Mouse (Mus musculus): ENCODE results near the gene R3hdm2. TPM values are rescaled to one million over a fixed set of nuclear protein-coding genes. Genes with fewer than 3 reads are reported as not detected.

The R3hdm2 gene
- total and polyA plus RNA-seq, 2 experiments from 2014 or later: 39.3 to 60.6 TPM

DNA sequence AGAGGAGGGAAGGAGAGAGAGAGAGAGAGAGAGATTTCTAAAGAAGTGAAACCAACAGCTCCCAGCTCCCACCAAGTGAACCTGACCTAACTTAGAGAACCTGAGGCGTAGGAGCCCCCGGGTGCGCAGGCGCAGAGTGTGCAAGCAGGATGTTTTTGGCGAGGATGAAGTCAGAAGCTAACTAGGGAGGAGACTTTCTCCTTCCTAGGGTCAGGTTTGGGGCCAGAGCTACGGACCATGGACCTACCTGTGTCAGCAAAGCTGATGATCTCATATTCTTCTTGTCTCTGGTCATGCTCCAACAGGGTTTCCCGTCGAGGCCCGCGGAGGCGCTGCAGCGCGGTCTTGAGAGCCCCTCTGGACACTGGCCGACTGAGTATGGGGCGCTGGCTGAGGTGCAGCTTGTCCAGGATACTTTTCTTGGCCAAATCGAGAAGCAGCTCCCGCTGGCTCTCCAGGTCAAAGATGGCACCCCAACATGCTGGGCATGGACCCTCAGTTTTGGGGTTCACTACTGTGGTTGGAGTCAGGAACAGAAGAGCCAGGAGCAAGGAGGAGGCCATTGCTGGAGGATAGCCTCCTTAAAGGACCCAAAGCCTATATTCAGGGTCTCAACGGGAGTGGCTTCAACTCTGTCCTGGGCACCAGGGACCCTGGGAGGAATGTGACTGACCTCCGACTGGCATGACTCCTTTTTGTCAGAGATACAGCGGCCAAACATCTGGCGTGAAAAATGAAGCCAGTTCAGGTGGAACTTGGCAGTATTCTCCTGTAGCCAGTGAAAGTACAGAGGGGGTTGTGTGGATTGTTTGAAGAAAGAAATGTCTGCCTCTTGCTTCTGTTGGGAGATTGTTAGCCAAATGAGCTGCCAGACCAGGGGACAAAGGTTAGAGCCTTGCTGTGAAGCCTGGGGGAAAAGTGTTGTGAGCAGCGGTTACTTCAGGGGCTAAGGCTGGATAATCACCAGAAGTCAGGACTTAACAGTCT lies 10.0 kb upstream of the R3hdm2 start, which contains the start of gene Inhbc:
Gene Inhbc, minus strand, starts transcription at position 598 of the 987 bp plus-strand sequence.
- no peak within 1 kb of the TSS for H3K27ac ChIP-seq
- no peaks in the 10 kb centered on the region for H3K27me3 ChIP-seq (ENCODE audit: insufficient read depth, low read length)
- no peaks in the 10 kb centered on the region for H3K9me3 ChIP-seq (ENCODE audit: low read length)
- no peak within 1 kb of the TSS for H3K9ac ChIP-seq (replicated peaks; ENCODE audit: low read length)
- H3K4me1 ChIP-seq (ENCODE audit: insufficient read depth, low read length): no peaks in the 10 kb centered on the region
- no peak within 1 kb of the TSS for H3K4me3 ChIP-seq (ENCODE audit: low read length)
- H3K4me2 ChIP-seq (ENCODE audit: low read depth, low read length): no peak within 1 kb of the TSS
- no peaks in the 10 kb centered on the region for H3K36me3 ChIP-seq (ENCODE audit: insufficient read depth, low read length)
- no peak for TF ChIP-seq CTCF (IDR thresholded peaks at IDR 0.05; ENCODE audit: low read depth)
- ATAC-seq (no peak), DNase-seq (ENCODE audit: low spot score) (no peak)
- 78% methylated on average over 22 of the region's 22 CpGs for WGBS

DNA sequence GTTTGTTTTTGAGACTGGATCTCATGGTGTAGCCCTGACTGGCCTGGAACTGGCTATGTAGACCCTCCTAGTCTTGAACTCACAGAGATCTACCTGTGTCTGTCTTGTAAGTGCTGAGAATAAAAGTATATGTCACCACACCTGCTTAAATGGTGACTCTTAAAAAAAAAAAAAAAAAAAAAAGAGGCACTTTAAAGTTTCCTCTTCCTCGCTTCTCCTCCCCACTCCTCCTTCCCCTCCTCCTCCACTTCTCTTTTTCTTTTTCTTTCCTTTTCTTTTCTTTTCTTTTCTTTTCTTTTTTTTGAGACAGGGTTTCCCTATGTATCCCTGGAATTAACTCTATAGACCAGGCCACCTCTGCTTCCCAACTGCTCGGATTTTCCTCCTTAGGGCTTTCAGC lies 9.1 kb upstream of the R3hdm2 start:
- no peak for TF ChIP-seq CTCF (IDR thresholded peaks at IDR 0.05; ENCODE audit: low read depth)
- Histone ChIP-seq H3K4me1 (ENCODE audit: insufficient read depth, low read length) (no peaks in the 10 kb centered on the region), H3K4me3 (ENCODE audit: low read length) (no peak overlapping the region), H3K9ac (replicated peaks; ENCODE audit: low read length) (no peak overlapping the region), H3K27ac (no peak overlapping the region), H3K27me3 (ENCODE audit: insufficient read depth, low read length) (no peaks in the 10 kb centered on the region), H3K4me2 (ENCODE audit: low read depth, low read length) (no peak overlapping the region), H3K36me3 (ENCODE audit: insufficient read depth, low read length) (no peaks in the 10 kb centered on the region), H3K9me3 (ENCODE audit: low read length) (no peaks in the 10 kb centered on the region)
- WGBS: 72% methylated on average over 2 of the region's 2 CpGs
- DNase-seq (ENCODE audit: low spot score): no peak
- ATAC-seq: no peak

- no peak overlapping the region for H3K9ac ChIP-seq (replicated peaks; ENCODE audit: low read length)
- no peaks in the 10 kb centered on the region for H3K36me3 ChIP-seq (ENCODE audit: insufficient read depth, low read length)
- H3K4me3 ChIP-seq (ENCODE audit: low read length): no peak overlapping the region
- H3K27me3 ChIP-seq (ENCODE audit: insufficient read depth, low read length): no peaks in the 10 kb centered on the region
- ATAC-seq (no peak), DNase-seq (ENCODE audit: low spot score) (no peak)
- H3K9me3 ChIP-seq (ENCODE audit: low read length): no peaks in the 10 kb centered on the region
- TF ChIP-seq CTCF (IDR thresholded peaks at IDR 0.05; ENCODE audit: low read depth): no peak
- no peak overlapping the region for H3K27ac ChIP-seq
- no peak overlapping the region for H3K4me2 ChIP-seq (ENCODE audit: low read depth, low read length)
- H3K4me1 ChIP-seq (ENCODE audit: insufficient read depth, low read length): peaks cover 5% of the 10 kb centered on the region; the same call in 1 of the 2 replicates
- 77% methylated on average over 3 of the region's 3 CpGs for WGBS
These were observed 2.4 kb upstream of the R3hdm2 start for GRCm38 (mm10) chr10:127377700-127378099.

GRCm38 (mm10) chr10:127379654-127380053 lies 473 bp upstream of the R3hdm2 start:
- ATAC-seq (no peak), DNase-seq (ENCODE audit: low spot score) (no peak)
- Histone ChIP-seq H3K4me1 (ENCODE audit: insufficient read depth, low read length) (peaks cover 5% of the 10 kb centered on the region; the same call in 1 of the 2 replicates), H3K36me3 (ENCODE audit: insufficient read depth, low read length) (no peaks in the 10 kb centered on the region), H3K27me3 (ENCODE audit: insufficient read depth, low read length) (no peaks in the 10 kb centered on the region), H3K4me3 (ENCODE audit: low read length) (peak overlapping the region; percentile 47), H3K9ac (replicated peaks; ENCODE audit: low read length) (peak overlapping the region; percentile 91; the same call in 1 of the 2 replicates), H3K27ac (peak overlapping the region; percentile 93; the same call in 1 of the 2 replicates), H3K4me2 (ENCODE audit: low read depth, low read length) (peak overlapping the region; percentile 82), H3K9me3 (ENCODE audit: low read length) (no peaks in the 10 kb centered on the region)
- 89% methylated on average over 8 of the region's 8 CpGs for WGBS
- no peak for TF ChIP-seq CTCF (IDR thresholded peaks at IDR 0.05; ENCODE audit: low read depth)

DNA sequence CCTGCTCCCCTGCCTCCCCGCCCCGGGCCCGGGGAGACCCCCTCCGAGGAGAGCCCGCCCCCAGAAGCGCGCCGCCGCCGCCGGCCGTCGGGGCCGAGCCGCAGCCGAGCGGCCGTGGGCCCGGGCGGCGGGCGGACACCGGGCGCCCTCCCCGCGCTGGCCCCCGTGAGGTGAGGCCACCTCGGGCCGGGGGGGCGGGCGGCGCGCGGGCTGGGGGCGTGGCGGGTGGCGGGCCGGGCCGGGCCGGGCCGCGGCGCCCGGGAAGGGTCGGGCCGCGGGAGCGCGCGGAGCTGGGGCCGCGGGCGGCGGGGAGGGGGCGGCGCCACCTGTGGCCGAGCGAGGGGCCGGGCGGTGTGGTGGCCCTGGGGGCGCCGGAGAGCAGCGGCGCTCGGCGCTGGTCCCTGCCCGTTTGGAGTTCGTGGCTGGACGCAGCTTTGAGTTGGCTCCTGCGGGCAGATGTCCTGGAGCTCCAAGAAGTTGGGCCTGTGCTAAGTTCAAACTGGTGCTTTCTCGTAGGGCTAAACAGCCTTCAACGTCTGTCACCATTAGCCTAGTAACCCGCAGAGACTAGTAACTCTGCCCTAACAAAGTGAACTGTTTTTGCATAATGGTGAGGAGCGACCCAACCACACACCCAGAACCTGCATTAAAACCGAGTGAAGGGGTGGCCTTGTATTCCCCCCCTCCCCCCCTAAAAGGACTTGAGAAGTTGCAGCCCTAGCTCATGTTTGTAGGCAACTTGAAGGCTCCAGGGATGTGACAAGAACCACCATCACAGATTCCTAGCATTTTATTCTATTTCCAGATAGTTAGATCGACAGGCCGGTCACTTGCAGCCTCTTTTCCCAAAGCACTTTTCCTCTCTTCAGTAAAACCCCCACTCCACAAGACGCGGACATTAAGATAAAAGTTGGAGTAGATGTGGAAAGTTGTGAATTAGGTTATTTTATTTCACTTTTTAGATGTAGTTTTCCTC lies 928 bp downstream of the R3hdm2 start:
- ATAC-seq: peak; percentile 78
- DNase-seq (ENCODE audit: low spot score): peak; percentile 77
- 2% methylated on average over 61 of the region's 79 CpGs for WGBS
- Histone ChIP-seq H3K9ac (replicated peaks; ENCODE audit: low read length) (peak overlapping the region; percentile 91), H3K36me3 (ENCODE audit: insufficient read depth, low read length) (no peaks in the 10 kb centered on the region), H3K4me1 (ENCODE audit: insufficient read depth, low read length) (peaks cover 5% of the 10 kb centered on the region; the same call in 1 of the 2 replicates), H3K4me3 (ENCODE audit: low read length) (peak overlapping the region; percentile 47), H3K9me3 (ENCODE audit: low read length) (no peaks in the 10 kb centered on the region), H3K4me2 (ENCODE audit: low read depth, low read length) (peak overlapping the region; percentile 82), H3K27ac (peak overlapping the region; percentile 93), H3K27me3 (ENCODE audit: insufficient read depth, low read length) (no peaks in the 10 kb centered on the region)
- no peak for TF ChIP-seq CTCF (IDR thresholded peaks at IDR 0.05; ENCODE audit: low read depth)

DNA sequence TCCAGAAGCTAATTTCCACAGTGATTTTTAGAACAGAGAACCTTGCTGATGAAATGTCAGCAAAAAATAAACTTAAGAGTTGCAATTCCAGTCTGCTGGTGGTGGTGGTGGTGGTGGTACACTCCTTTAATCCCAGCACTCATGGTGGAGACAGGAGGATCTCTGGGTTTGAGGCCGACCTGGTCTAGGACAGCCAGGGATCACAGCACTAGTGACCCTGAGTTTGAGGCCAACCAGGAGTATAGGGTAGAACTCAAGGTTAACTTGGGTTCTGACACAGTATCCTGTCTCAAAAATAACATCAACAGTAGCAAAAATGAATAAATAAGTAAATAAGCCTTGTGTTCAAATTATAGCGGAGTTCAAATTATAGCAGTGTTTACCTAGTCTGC lies 1.6 kb downstream of the R3hdm2 start:
- Histone ChIP-seq H3K27me3 (ENCODE audit: insufficient read depth, low read length) (no peaks in the 10 kb centered on the region), H3K4me3 (ENCODE audit: low read length) (peak overlapping the region; percentile 47), H3K9ac (replicated peaks; ENCODE audit: low read length) (peak overlapping the region; percentile 91), H3K27ac (peak overlapping the region; percentile 93; the same call in 1 of the 2 replicates), H3K36me3 (ENCODE audit: insufficient read depth, low read length) (no peaks in the 10 kb centered on the region), H3K9me3 (ENCODE audit: low read length) (no peaks in the 10 kb centered on the region), H3K4me2 (ENCODE audit: low read depth, low read length) (peak overlapping the region; percentile 82), H3K4me1 (ENCODE audit: insufficient read depth, low read length) (peaks cover 5% of the 10 kb centered on the region; the same call in 1 of the 2 replicates)
- ATAC-seq (no peak), DNase-seq (ENCODE audit: low spot score) (no peak)
- 59% methylated on average over 2 of the region's 2 CpGs for WGBS
- TF ChIP-seq CTCF (IDR thresholded peaks at IDR 0.05; ENCODE audit: low read depth): no peak

Data from hindbrain, postnatal 0 days (tissue).